Mouse (Mus musculus) heart, embryonic 10.5 days (tissue): Measurements from ENCODE around the gene Tada3. TPM values are rescaled to one million over a fixed set of nuclear protein-coding genes. Genes with fewer than 3 reads are reported as not detected.

Source experiments
- DNase-seq: peaks from one replicate; pipeline ENCODE4 v3.0.0-alpha.2; 2017; ENCODE audit warnings: low spot score
- H3K27ac ChIP-seq: fragments of 300-500 bp; sonication (generic); 2 replicates; pipeline ENCODE4 v1.5.1; 2016; ENCODE audit warnings: mild to moderate bottlenecking
- H3K27me3 ChIP-seq: fragments of 300-500 bp; sonication (generic); 2 replicates; pipeline ENCODE4 v1.6.1; 2016; ENCODE audit warnings: mild to moderate bottlenecking; ENCODE audit not compliant: poor library complexity, insufficient read depth, severe bottlenecking
- H3K36me3 ChIP-seq: fragments of 300-500 bp; sonication (generic); 2 replicates; pipeline ENCODE4 v1.6.1; 2016; ENCODE audit warnings: mild to moderate bottlenecking, moderate library complexity
- H3K4me1 ChIP-seq: fragments of 300-500 bp; sonication (generic); 2 replicates; pipeline ENCODE4 v1.6.1; 2016; ENCODE audit warnings: mild to moderate bottlenecking
- H3K4me3 ChIP-seq: fragments of 300-500 bp; sonication (generic); 2 replicates; pipeline ENCODE4 v1.5.1; 2016; ENCODE audit warnings: mild to moderate bottlenecking, moderate library complexity
- H3K9me3 ChIP-seq: fragments of 300-500 bp; sonication (generic); 2 replicates; pipeline ENCODE4 v1.6.1; 2016; ENCODE audit warnings: mild to moderate bottlenecking, moderate library complexity
- WGBS: fragments of 180-500 bp; shearing (Covaris S2); methylation state at CpG from one replicate; pipeline ENCODE4 v1.1.7; 2016; 5-methylcytosine and 5-hydroxymethylcytosine counted together
- polyA plus RNA-seq: library from polyadenylated mRNA; unstranded; fragments of >200 nt; fragmentation: Nextera tagmentation; extraction: Ambion mirVana; gene quantifications from 2 replicates; pipeline ENCODE4 v1.2.1, GENCODE M21; 2016

Tada3 gene
- polyA plus RNA-seq, 1 experiment from 2014 or later = 46.7 TPM

DNA sequence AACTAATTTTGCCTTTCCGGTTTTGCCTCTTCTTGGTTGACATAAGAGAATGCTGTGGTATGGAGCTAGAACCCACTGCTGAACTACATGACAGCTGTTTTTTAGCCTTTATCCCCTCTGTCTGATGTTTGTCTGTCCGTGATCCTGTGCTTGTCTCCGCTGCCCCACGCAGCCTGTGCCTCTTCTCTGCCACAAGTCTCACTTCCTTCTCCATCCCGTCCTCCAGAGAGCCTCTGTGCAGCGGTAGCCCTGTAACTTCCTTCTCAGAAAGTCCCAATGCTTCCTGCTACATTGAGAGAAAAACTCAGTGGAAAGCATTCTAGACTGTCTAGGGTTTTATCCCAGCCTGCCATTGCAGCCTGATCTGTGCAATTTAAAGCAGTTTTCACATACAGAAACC, 1.6 kb upstream of the Tada3 start:
- H3K36me3 ChIP-seq = peaks cover 58% of the 10 kb centered on the region
- no peak for DNase-seq
- H3K4me3 ChIP-seq = peak overlapping the region; percentile 93
- no peaks in the 10 kb centered on the region for H3K27me3 ChIP-seq
- H3K9me3 ChIP-seq = no peaks in the 10 kb centered on the region
- peaks cover 19% of the 10 kb centered on the region for H3K4me1 ChIP-seq
- H3K27ac ChIP-seq = no peak overlapping the region
- WGBS = 78% methylated on average over 6 of the region's 6 CpGs

DNA sequence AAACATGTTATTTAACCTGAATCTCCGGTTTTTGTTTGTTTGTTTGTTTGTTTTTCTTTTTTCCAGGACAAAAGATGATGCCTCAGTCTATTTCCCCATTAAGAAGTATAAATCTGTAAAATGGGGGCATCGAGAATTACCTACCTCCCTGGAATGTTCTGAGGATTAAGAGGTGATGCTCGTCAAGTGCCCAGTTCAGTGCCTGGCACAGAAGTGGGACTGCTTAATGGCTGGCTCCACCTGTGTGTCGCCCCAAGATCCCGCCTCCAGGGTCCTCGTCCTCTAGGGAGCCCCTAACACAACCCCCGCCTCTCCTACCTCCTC, 549 bp downstream of the Tada3 start:
- Histone ChIP-seq H3K27ac (peak overlapping the region; percentile 98), H3K4me3 (peak overlapping the region; percentile 93), H3K27me3 (no peaks in the 10 kb centered on the region), H3K9me3 (no peaks in the 10 kb centered on the region), H3K4me1 (peaks cover 19% of the 10 kb centered on the region), H3K36me3 (peaks cover 57% of the 10 kb centered on the region)
- 8% methylated on average over 7 of the region's 7 CpGs for WGBS
- DNase-seq = no peak

DNA sequence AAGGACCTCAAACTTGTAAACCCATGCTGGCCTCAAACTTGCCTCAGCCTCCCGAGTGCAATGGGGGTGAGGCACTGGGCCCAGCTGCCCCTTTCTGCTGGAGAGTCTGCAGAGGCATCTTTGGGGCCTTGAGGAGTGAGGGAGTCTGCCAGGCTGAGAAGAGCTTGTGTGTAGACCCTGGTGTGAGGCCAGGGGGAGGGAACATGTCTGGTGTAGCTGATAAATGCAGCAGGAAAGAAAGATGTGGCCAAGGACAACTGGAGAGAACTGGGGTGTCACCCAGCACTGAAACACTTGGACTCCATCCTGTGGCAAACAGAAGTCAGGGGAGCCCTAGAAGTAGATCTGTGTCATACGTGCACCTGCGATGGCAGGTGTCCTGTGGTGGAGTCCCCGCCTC, 4.2 kb downstream of the Tada3 start:
- no peak for DNase-seq
- Histone ChIP-seq H3K9me3 (no peaks in the 10 kb centered on the region), H3K4me3 (no peak overlapping the region), H3K4me1 (peaks cover 4% of the 10 kb centered on the region; the same call in 1 of the 2 replicates), H3K27me3 (no peaks in the 10 kb centered on the region), H3K27ac (no peak overlapping the region), H3K36me3 (peaks cover 72% of the 10 kb centered on the region)
- WGBS = 87% methylated on average over 4 of the region's 4 CpGs

DNA sequence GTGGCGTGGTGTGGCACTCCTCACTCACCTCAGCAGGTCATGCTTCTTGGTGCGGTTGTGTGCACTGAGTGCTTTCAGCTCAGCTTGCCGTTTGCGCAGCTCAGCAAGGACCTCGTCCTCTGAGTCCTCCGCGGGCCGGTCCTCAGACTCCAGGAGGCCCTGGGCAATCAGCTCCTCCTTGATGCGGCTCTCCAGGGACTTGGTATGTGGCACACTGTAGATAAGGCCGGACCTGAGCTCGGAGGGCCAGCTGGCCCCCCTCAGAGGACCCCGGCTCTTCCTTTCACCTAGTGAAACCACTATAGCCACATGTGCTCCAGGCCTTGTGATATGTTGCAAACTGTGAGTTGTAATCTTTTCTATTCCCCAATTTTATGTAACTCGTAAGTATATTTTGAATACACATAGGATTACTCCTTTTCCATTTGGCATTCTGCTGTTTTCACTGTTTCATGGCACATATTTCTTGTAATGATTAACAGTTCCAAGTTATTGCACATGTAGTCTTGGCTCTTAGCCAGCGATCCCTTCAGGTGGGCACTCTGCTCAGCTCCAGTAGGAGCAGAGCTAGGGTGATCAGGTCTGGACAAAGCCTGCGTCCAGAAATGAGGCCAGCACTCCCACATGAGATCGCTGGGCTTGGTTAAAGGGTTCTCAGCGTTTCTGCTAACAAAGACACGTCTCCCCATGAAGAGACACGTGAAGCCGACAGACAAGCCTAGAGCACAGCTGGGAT, 7.3 kb downstream of the Tada3 start:
- Histone ChIP-seq H3K27me3 (no peaks in the 10 kb centered on the region), H3K36me3 (peaks cover 85% of the 10 kb centered on the region), H3K4me1 (no peaks in the 10 kb centered on the region), H3K4me3 (no peak overlapping the region), H3K27ac (no peak overlapping the region), H3K9me3 (no peaks in the 10 kb centered on the region)
- DNase-seq = no peak
- 87% methylated on average over 20 of the region's 20 CpGs for WGBS

DNA sequence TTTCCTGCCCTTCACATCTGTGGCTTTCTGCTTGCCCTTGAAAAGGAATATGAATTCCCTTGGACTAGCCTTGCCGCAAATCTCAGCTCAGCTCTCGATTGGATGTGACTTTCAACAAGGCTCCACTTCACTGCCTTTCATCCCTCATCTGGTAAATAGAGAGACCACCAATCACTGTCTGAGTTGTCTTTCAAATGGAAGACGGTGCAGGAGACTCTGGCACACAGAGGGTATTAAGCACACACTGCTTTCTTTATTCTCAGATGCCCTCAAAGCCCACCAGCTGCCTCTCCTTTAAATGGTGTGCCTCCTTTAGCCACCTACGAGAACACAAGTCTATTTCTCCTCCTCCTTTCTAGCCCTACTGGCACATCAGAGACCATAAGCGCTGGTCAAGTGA, 9.1 kb downstream of the Tada3 start:
- Histone ChIP-seq H3K36me3 (peaks cover 67% of the 10 kb centered on the region), H3K4me3 (no peak overlapping the region), H3K27ac (no peak overlapping the region), H3K27me3 (no peaks in the 10 kb centered on the region), H3K9me3 (no peaks in the 10 kb centered on the region), H3K4me1 (no peaks in the 10 kb centered on the region)
- DNase-seq = no peak
- 83% methylated on average over 5 of the region's 5 CpGs for WGBS

DNA sequence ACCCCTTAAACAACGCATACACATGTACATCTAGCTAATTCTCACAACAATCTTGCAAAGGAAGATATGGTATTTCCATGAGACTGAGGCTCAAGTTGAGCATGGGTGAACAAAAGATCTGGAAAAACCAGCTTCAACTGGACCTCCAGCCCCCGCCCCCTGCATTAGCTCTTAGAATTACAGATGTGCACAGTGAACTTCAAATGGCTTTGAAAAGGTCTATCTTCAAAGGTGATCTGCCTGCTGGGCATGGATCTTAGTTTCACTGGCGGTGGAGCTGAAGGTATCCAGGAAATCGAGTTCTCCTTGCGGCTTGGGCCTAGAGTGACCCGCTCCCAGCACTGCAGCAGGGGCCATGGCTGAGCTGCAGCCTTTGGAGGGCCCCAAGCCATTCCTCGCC, 9.6 kb downstream of the Tada3 start:
- H3K27me3 ChIP-seq = no peaks in the 10 kb centered on the region
- peaks cover 63% of the 10 kb centered on the region for H3K36me3 ChIP-seq
- no peaks in the 10 kb centered on the region for H3K9me3 ChIP-seq
- no peak overlapping the region for H3K4me3 ChIP-seq
- no peak for DNase-seq
- H3K27ac ChIP-seq = no peak overlapping the region
- H3K4me1 ChIP-seq = no peaks in the 10 kb centered on the region
- WGBS = 90% methylated on average over 7 of the region's 7 CpGs

DNA sequence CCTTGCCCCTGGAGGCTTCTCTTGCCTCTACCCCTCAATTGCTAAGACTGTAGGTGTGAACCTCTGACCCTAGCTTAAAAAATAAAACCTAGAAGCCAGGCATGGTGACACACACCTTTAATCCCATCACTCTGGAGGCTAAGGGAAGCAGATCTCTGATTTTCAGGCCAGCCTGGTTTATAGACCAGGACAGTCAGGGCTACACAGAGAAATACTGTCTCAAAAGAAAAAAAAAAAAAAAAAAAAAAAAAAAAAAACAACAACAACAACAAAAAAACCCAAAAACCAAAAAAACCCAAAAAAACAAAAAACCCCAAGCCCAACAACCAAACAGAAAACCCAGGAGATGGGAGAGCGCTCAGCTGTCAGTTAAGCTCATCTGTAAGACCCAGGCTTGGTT, 10.1 kb downstream of the Tada3 start:
- peaks cover 58% of the 10 kb centered on the region for H3K36me3 ChIP-seq

DNA sequence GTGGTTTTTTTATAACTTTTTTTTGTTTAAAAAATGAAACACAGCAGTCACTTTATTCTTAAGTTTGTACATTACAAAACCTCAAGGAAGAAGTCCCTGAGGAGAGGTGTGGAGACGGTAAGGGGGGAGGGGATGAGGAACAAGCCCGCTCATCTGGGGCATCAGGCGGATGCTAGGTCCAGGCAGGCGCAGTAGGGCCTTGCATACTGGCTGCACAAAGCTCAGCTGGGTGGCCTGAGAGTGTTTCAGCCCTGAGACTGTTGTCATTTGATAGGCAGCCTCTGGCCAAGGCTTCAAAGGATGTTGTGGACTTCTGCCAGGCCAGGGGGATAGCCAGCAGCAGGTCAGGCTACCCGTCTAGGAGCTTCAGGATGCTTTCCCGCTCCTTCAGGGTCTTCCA, 11.0 kb downstream of the Tada3 start:
- H3K36me3 ChIP-seq = peaks cover 49% of the 10 kb centered on the region
- H3K9me3 ChIP-seq = no peaks in the 10 kb centered on the region
- no peaks in the 10 kb centered on the region for H3K4me1 ChIP-seq
- DNase-seq = no peak
- H3K27me3 ChIP-seq = no peaks in the 10 kb centered on the region
- H3K4me3 ChIP-seq = no peak overlapping the region
- WGBS = 91% methylated on average over 6 of the region's 6 CpGs
- H3K27ac ChIP-seq = no peak overlapping the region

More for the DNA sequence above, 10.1 kb downstream of the Tada3 start:
- H3K27ac ChIP-seq = no peak overlapping the region
- H3K27me3 ChIP-seq = no peaks in the 10 kb centered on the region
- DNase-seq = no peak
- H3K9me3 ChIP-seq = no peaks in the 10 kb centered on the region
- H3K4me3 ChIP-seq = no peak overlapping the region
- H3K4me1 ChIP-seq = no peaks in the 10 kb centered on the region
- WGBS = 88% methylated on average over 1 of the region's 1 CpGs

DNA sequence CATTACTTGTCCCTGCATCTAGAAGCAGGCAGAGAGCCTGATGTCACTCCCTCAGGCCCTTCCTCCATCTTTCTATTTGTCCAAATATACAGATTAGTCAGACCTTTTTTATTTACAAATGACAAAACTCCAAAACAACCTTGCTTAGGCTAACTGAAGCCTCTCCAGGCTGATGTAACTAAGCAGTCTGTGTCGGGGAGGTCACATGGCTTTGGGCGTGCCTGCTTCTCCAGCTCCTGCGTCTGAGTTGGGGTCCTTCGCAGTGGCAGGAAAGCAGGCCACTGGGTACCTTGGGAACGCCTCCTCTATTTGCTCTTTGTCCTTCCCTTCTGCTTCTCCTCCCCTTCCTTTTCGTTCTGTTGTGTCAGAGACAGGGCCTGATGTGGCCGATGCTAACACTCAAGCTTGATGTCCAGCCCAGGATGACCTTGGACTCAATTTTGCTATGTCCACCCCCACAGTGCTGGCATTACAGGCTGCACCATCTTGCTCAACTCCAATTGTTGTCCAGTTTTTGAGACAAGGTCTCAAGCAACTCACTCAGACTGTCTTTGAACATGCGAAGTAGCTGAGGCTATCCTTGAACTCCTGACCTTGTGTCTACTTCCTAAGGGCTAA, 13.1 kb downstream of the Tada3 start:
- WGBS = 70% methylated on average over 8 of the region's 8 CpGs
- DNase-seq = no peak

DNA sequence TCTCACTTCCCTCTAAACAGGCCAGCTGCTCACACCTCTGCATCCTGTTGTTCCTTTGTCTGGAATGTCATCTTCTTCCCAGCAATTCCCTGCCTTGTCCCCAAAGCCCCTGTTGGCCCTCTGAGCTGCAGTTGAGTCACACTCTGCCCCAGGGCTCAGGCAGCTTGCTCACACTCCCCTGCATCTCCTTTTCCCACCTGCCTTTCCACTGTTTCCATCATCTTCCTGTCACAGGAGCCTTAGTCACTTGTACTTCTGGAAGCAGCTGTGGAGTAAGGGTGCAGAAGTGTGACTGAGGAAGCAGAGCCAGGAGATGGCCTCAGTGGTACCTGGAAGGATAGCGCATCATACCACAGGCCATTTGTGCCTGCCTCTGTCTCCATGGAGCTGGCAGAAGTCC, 15.4 kb downstream of the Tada3 start:
- Histone ChIP-seq H3K9me3 (no peaks in the 10 kb centered on the region), H3K36me3 (peaks cover 12% of the 10 kb centered on the region), H3K27me3 (no peaks in the 10 kb centered on the region), H3K27ac (no peak overlapping the region), H3K4me3 (no peak overlapping the region), H3K4me1 (no peaks in the 10 kb centered on the region)
- DNase-seq = no peak
- WGBS = 97% methylated on average over 1 of the region's 1 CpGs

More for the DNA sequence above, 13.1 kb downstream of the Tada3 start:
- Histone ChIP-seq H3K9me3 (no peaks in the 10 kb centered on the region), H3K4me3 (no peak overlapping the region), H3K4me1 (no peaks in the 10 kb centered on the region), H3K36me3 (peaks cover 29% of the 10 kb centered on the region), H3K27ac (no peak overlapping the region), H3K27me3 (no peaks in the 10 kb centered on the region)

DNA sequence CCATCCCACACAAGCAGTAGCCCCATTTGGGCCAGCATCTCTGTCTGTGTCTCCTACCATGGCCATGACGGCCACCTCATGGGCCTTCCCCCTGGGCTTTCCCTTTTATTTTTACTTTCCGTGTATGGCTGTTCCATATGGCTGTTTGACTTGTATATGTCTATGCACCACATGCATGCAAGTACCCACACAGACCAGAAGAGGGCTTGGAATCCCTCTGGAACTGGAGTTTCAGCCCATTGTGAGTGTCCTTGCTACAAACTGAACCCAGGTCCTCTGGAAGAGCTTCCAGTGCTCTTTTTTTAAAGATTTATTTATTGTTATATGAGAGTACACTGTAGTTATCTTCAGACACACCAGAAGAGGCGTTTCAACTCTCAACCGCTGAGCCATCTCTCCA, 16.2 kb downstream of the Tada3 start:
- Histone ChIP-seq H3K9me3 (no peaks in the 10 kb centered on the region), H3K27me3 (no peaks in the 10 kb centered on the region)

DNA sequence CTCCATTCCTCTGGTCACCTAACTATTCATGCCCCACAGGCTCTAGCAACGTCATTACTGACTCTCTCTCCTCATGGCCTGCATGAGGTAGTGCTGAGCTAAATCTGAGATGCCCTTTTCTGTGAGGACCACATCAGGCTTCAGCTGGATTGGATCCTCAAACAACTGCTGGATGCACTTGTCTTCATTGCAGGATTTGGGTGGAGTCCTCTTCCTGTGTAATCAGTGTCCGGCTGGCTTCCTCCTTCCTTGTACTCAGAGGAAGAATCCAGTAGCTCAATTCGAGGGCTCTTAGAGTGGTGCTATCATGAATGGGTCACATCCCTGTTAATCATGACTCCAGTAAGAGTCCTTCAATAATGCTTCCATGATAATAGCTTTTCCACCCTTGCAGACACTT, 24.0 kb downstream of the Tada3 start:
- 58% methylated on average over 3 of the region's 3 CpGs for WGBS
- H3K4me3 ChIP-seq = no peak overlapping the region
- no peaks in the 10 kb centered on the region for H3K36me3 ChIP-seq
- no peak overlapping the region for H3K27ac ChIP-seq
- H3K4me1 ChIP-seq = no peaks in the 10 kb centered on the region
- no peaks in the 10 kb centered on the region for H3K9me3 ChIP-seq
- DNase-seq = no peak
- no peaks in the 10 kb centered on the region for H3K27me3 ChIP-seq

More for the DNA sequence above, 16.2 kb downstream of the Tada3 start:
- H3K4me1 ChIP-seq = no peaks in the 10 kb centered on the region
- DNase-seq = no peak
- no peak overlapping the region for H3K4me3 ChIP-seq
- 76% methylated on average over 4 of the region's 4 CpGs for WGBS
- H3K36me3 ChIP-seq = peaks cover 4% of the 10 kb centered on the region; the same call in 1 of the 2 replicates
- no peak overlapping the region for H3K27ac ChIP-seq

DNA sequence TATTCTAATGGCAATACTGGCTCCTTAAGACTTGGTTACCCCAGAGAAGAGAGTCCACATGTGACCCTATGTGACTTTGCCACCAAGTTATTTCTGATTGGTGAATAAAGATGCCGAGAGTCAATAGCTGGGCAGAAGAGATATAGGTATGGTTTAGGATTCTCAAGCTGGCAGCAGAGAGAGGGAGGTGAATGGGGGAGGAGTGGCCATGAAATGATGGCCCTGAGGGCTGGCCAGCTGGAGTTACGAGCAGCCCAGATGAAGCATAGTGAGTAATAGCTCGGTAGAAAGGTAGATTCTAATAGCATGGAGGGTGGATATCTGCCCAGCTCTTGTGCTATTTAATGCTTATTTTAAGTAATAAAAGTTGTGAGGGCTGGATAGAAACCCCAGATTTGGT, 24.9 kb downstream of the Tada3 start:
- WGBS = 69% methylated on average over 3 of the region's 3 CpGs
- H3K4me3 ChIP-seq = no peak overlapping the region
- no peak overlapping the region for H3K27ac ChIP-seq
- H3K36me3 ChIP-seq = no peaks in the 10 kb centered on the region
- H3K4me1 ChIP-seq = no peaks in the 10 kb centered on the region
- no peaks in the 10 kb centered on the region for H3K27me3 ChIP-seq
- DNase-seq = no peak
- H3K9me3 ChIP-seq = no peaks in the 10 kb centered on the region

DNA sequence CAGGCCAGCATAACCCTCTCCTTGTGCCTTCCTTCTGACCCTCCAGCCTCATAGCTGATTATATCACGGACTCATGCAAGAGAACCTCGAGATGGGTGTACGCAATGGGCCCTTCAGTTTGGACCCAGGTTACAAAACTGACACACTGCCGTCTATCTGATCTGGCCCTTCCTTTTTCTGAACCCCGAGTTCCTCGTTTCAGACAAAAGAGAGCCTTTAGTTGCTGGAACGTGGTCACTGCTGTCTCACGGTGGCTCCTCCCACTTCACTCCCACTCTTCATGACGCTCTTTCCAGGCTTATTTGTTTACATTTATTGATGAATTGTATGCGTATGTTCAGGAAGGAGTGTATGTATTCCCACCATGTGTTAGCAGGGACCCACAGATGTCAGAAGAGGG, 26.0 kb downstream of the Tada3 start:
- Histone ChIP-seq H3K4me1 (no peaks in the 10 kb centered on the region), H3K36me3 (no peaks in the 10 kb centered on the region), H3K9me3 (no peaks in the 10 kb centered on the region), H3K27me3 (no peaks in the 10 kb centered on the region), H3K27ac (no peak overlapping the region), H3K4me3 (no peak overlapping the region)
- no peak for DNase-seq
- 63% methylated on average over 10 of the region's 10 CpGs for WGBS
